Mouse (Mus musculus) frontal cortex, postnatal 36 days (tissue): ENCODE measurements around the gene Olfr732.

Experiments used
- DNase-seq, 2 experiments: peaks; one replicate each; pipeline ENCODE4 v3.0.0; 2022; ENCODE audit warnings: low spot score in 2 of 2

The Olfr732 gene

GRCm38 (mm10) chr14:50284106-50284505 lies at the start of gene Olfr732:
Gene Olfr732 (minus strand): TSS chr14:50284206.
- DNase-seq, result no peak

GRCm38 (mm10) chr14:50326661-50327060 lies 42.7 kb upstream of the Olfr732 start, which contains the start of gene Olfr734:
Gene Olfr734 (minus strand): TSS chr14:50326761.
- no peak for DNase-seq

GRCm38 (mm10) chr14:50301422-50301821 lies 17.4 kb upstream of the Olfr732 start, which contains the start of gene Olfr733:
Gene Olfr733 (minus strand): TSS chr14:50301522.
- no peak for DNase-seq

- DNase-seq, result no peak
Observed at GRCm38 (mm10) chr14:50241766-50242165, 42.2 kb downstream of the Olfr732 start, which contains the start of gene Olfr731. Gene Olfr731 (minus strand): TSS chr14:50241866.
